Mouse (Mus musculus): ENCODE data around the gene Serhl.
"Not testable (repeated sequence)": the region's sequence is repeated elsewhere in the genome, so short reads cannot be mapped to it uniquely, and the experiment has no call there.

The Serhl gene

GRCm38 (mm10) chr15:83124625-83125024 is 35.3 kb downstream of the Serhl start:
- no peak for ATAC-seq (ENCODE audit: low TSS enrichment)

GRCm38 (mm10) chr15:83126582-83126981 is 37.3 kb downstream of the Serhl start:
- ATAC-seq (ENCODE audit: low TSS enrichment): no peak

GRCm38 (mm10) chr15:83127037-83127436 is 37.7 kb downstream of the Serhl start:
- not testable (repeated sequence) for ATAC-seq (ENCODE audit: low TSS enrichment)

- ATAC-seq (ENCODE audit: low TSS enrichment): no peak
Observed at GRCm38 (mm10) chr15:83129530-83130231, 40.4 kb downstream of the Serhl start.

GRCm38 (mm10) chr15:83134671-83135070 is 45.4 kb downstream of the Serhl start:
- no peak for ATAC-seq (ENCODE audit: low TSS enrichment)

GRCm38 (mm10) chr15:83135654-83136053 is 46.3 kb downstream of the Serhl start:
- no peak for ATAC-seq (ENCODE audit: low TSS enrichment)

GRCm38 (mm10) chr15:83142861-83143260 is 53.6 kb downstream of the Serhl start:
- ATAC-seq (ENCODE audit: low TSS enrichment): peak; percentile 88

GRCm38 (mm10) chr15:83145541-83145940 is 56.2 kb downstream of the Serhl start:
- ATAC-seq (ENCODE audit: low TSS enrichment): no peak

- ATAC-seq (ENCODE audit: low TSS enrichment): no peak
Observed at GRCm38 (mm10) chr15:83148395-83148794, 59.1 kb downstream of the Serhl start.

- ATAC-seq (ENCODE audit: low TSS enrichment): peak; percentile 78
Observed at GRCm38 (mm10) chr15:83148801-83149195, 59.5 kb downstream of the Serhl start.

- peak; percentile 94 for ATAC-seq (ENCODE audit: low TSS enrichment)
Observed at GRCm38 (mm10) chr15:83149196-83150072, 60.1 kb downstream of the Serhl start, which contains the start of gene Poldip3. Gene Poldip3, minus strand, starts transcription at chr15:83149384.

GRCm38 (mm10) chr15:83150073-83150442 is 60.8 kb downstream of the Serhl start:
- ATAC-seq (ENCODE audit: low TSS enrichment): no peak

- no peak for ATAC-seq (ENCODE audit: low TSS enrichment)
Observed at GRCm38 (mm10) chr15:83150694-83151093, 61.4 kb downstream of the Serhl start.

- ATAC-seq (ENCODE audit: low TSS enrichment): no peak
Observed at GRCm38 (mm10) chr15:83154309-83154708, 65.0 kb downstream of the Serhl start.

- ATAC-seq (ENCODE audit: low TSS enrichment): no peak
Observed at GRCm38 (mm10) chr15:83155672-83156419, 66.5 kb downstream of the Serhl start.

GRCm38 (mm10) chr15:83156929-83157666 is 67.8 kb downstream of the Serhl start:
- peak; percentile 69 for ATAC-seq (ENCODE audit: low TSS enrichment)

GRCm38 (mm10) chr15:83157667-83158064 is 68.4 kb downstream of the Serhl start:
- ATAC-seq (ENCODE audit: low TSS enrichment): no peak

GRCm38 (mm10) chr15:83158587-83159160 is 69.4 kb downstream of the Serhl start:
- ATAC-seq (ENCODE audit: low TSS enrichment): no peak

- no peak for ATAC-seq (ENCODE audit: low TSS enrichment)
Observed at GRCm38 (mm10) chr15:83159823-83160222, 70.5 kb downstream of the Serhl start.

- no peak for ATAC-seq (ENCODE audit: low TSS enrichment)
Observed at GRCm38 (mm10) chr15:83160561-83160960, 71.3 kb downstream of the Serhl start.
